Mouse (Mus musculus) kidney, embryonic 16.5 days (tissue): Measurements from ENCODE around the gene Hcn2. TPM values are rescaled to one million over a fixed set of nuclear protein-coding genes. Genes with fewer than 3 reads are reported as not detected.
A peak's percentile ranks its signal among the peaks of the same experiment; 100 is the strongest.

ENCODE experiments used
- ATAC-seq: fragments of 200-750 bp; cut with Nextera tagmentation; 2 replicates; pipeline ENCODE4 v1.8.0; 2017; ENCODE audit warnings: moderate TSS enrichment; ENCODE audit not compliant: low FRiP score, low TSS enrichment
- H3K27ac ChIP-seq: fragments of 300-500 bp; sonication (generic); 2 replicates; pipeline ENCODE4 v1.5.1; 2014; ENCODE audit warnings: low read length
- H3K27me3 ChIP-seq: fragments of 300-500 bp; sonication (generic); 2 replicates; pipeline ENCODE4 v1.6.1; 2014; ENCODE audit warnings: low read length, control low read depth, mixed read lengths; ENCODE audit not compliant: insufficient read depth
- H3K36me3 ChIP-seq: fragments of 300-500 bp; sonication (generic); 2 replicates; pipeline ENCODE4 v1.6.1; 2014; ENCODE audit warnings: low read length, control low read depth, mixed read lengths; ENCODE audit not compliant: insufficient read depth
- H3K4me1 ChIP-seq: fragments of 300-500 bp; sonication (generic); 2 replicates; pipeline ENCODE4 v1.6.1; 2014; ENCODE audit warnings: low read length, control low read depth, mixed read lengths; ENCODE audit not compliant: insufficient read depth
- H3K4me2 ChIP-seq: fragments of 300-500 bp; sonication (generic); replicated peaks from 2 replicates; pipeline ENCODE4 v1.6.1; 2014; ENCODE audit warnings: low read depth, low read length
- H3K4me3 ChIP-seq: fragments of 300-500 bp; sonication (generic); 2 replicates; pipeline ENCODE4 v1.5.1; 2014; ENCODE audit warnings: mild to moderate bottlenecking, low read length
- H3K9ac ChIP-seq: fragments of 300-500 bp; sonication (generic); replicated peaks from 2 replicates; pipeline ENCODE4 v1.6.1; 2014; ENCODE audit warnings: low read length
- H3K9me3 ChIP-seq: fragments of 300-500 bp; sonication (generic); 2 replicates; pipeline ENCODE4 v1.6.1; 2016; ENCODE audit warnings: low read length, control low read depth
- WGBS: fragments of 180-500 bp; shearing (Covaris S2); extraction: QIAGEN DNeasy Blood & Tissue Kit; methylation state at CpG from one replicate; pipeline ENCODE4 v1.1.7; 2014; 5-methylcytosine and 5-hydroxymethylcytosine counted together
- polyA plus RNA-seq: library from polyadenylated mRNA; unstranded; fragments of >200 nt; fragmentation: Nextera tagmentation; extraction: Ambion mirVana; gene quantifications from 2 replicates; pipeline ENCODE4 v1.2.1, GENCODE M21; 2015

Hcn2 gene
- polyA plus RNA-seq, 1 experiment from 2014 or later, result 0.05 TPM

GRCm38 (mm10) chr10:79675346-79676035 lies 40.9 kb upstream of the Hcn2 start:
- Histone ChIP-seq H3K4me3 (no peak overlapping the region), H3K27me3 (no peaks in the 10 kb centered on the region), H3K9me3 (no peaks in the 10 kb centered on the region), H3K4me1 (peaks cover 17% of the 10 kb centered on the region), H3K4me2 (no peak overlapping the region), H3K27ac (no peak overlapping the region), H3K9ac (no peak overlapping the region), H3K36me3 (peaks cover 18% of the 10 kb centered on the region)
- no peak for ATAC-seq
- 70% methylated on average over 44 of the region's 44 CpGs for WGBS

GRCm38 (mm10) chr10:79680606-79681495 lies 35.6 kb upstream of the Hcn2 start:
- Histone ChIP-seq H3K9me3 (no peaks in the 10 kb centered on the region), H3K4me1 (peaks cover 24% of the 10 kb centered on the region), H3K9ac (peak overlapping the region; percentile 53), H3K27me3 (no peaks in the 10 kb centered on the region), H3K4me2 (peak overlapping the region; percentile 64), H3K36me3 (peaks cover 19% of the 10 kb centered on the region), H3K4me3 (peak overlapping the region; percentile 94), H3K27ac (peak overlapping the region; percentile 69)
- ATAC-seq, result peak; percentile 16
- WGBS, result 25% methylated on average over 11 of the region's 11 CpGs

- ATAC-seq, result peak; percentile 95
- Histone ChIP-seq H3K27ac (peak within 1 kb of the TSS; percentile 81), H3K4me1 (peaks cover 24% of the 10 kb centered on the region), H3K9ac (peak within 1 kb of the TSS; percentile 84), H3K4me3 (peak within 1 kb of the TSS; percentile 94), H3K27me3 (no peaks in the 10 kb centered on the region), H3K36me3 (peaks cover 26% of the 10 kb centered on the region), H3K4me2 (peak within 1 kb of the TSS; percentile 89), H3K9me3 (no peaks in the 10 kb centered on the region)
- under 1% methylated on average over 76 of the region's 84 CpGs for WGBS
These were observed 34.7 kb upstream of the Hcn2 start, which contains the start of gene Cdc34 for GRCm38 (mm10) chr10:79681591-79682245. Gene Cdc34 (plus strand): TSS chr10:79682195.

GRCm38 (mm10) chr10:79682551-79682915 lies 33.9 kb upstream of the Hcn2 start:
- Histone ChIP-seq H3K4me2 (peak overlapping the region; percentile 89), H3K4me3 (peak overlapping the region; percentile 94), H3K4me1 (peaks cover 24% of the 10 kb centered on the region), H3K27ac (peak overlapping the region; percentile 81), H3K36me3 (peaks cover 35% of the 10 kb centered on the region), H3K9ac (peak overlapping the region; percentile 84), H3K9me3 (no peaks in the 10 kb centered on the region), H3K27me3 (no peaks in the 10 kb centered on the region)
- WGBS, result 1% methylated on average over 10 of the region's 10 CpGs
- peak; percentile 4; the same call in 1 of the 2 replicates for ATAC-seq

GRCm38 (mm10) chr10:79682916-79683582 lies 33.4 kb upstream of the Hcn2 start:
- Histone ChIP-seq H3K27ac (peak overlapping the region; percentile 81), H3K4me3 (peak overlapping the region; percentile 94), H3K9me3 (no peaks in the 10 kb centered on the region), H3K27me3 (no peaks in the 10 kb centered on the region), H3K4me2 (peak overlapping the region; percentile 89), H3K4me1 (peaks cover 24% of the 10 kb centered on the region), H3K36me3 (peaks cover 40% of the 10 kb centered on the region), H3K9ac (peak overlapping the region; percentile 84)
- WGBS, result 3% methylated on average over 10 of the region's 10 CpGs
- no peak for ATAC-seq

GRCm38 (mm10) chr10:79683726-79684640 lies 32.5 kb upstream of the Hcn2 start:
- Histone ChIP-seq H3K9ac (peak overlapping the region; percentile 84), H3K27me3 (no peaks in the 10 kb centered on the region), H3K36me3 (peaks cover 48% of the 10 kb centered on the region), H3K4me3 (peak overlapping the region; percentile 94), H3K4me1 (peaks cover 24% of the 10 kb centered on the region), H3K27ac (no peak overlapping the region), H3K4me2 (peak overlapping the region; percentile 89), H3K9me3 (no peaks in the 10 kb centered on the region)
- no peak for ATAC-seq
- 76% methylated on average over 6 of the region's 6 CpGs for WGBS

- no peak overlapping the region for H3K4me2 ChIP-seq
- no peak overlapping the region for H3K27ac ChIP-seq
- H3K27me3 ChIP-seq, result no peaks in the 10 kb centered on the region
- H3K36me3 ChIP-seq, result peaks cover 53% of the 10 kb centered on the region
- no peak overlapping the region for H3K9ac ChIP-seq
- ATAC-seq, result no peak
- no peaks in the 10 kb centered on the region for H3K9me3 ChIP-seq
- H3K4me1 ChIP-seq, result peaks cover 24% of the 10 kb centered on the region
- no peak overlapping the region for H3K4me3 ChIP-seq
- WGBS, result 93% methylated on average over 25 of the region's 25 CpGs
These were observed 31.4 kb upstream of the Hcn2 start for GRCm38 (mm10) chr10:79684770-79685600.

- no peak overlapping the region for H3K9ac ChIP-seq
- no peak overlapping the region for H3K4me3 ChIP-seq
- no peak overlapping the region for H3K4me2 ChIP-seq
- WGBS, result 92% methylated on average over 2 of the region's 2 CpGs
- no peaks in the 10 kb centered on the region for H3K27me3 ChIP-seq
- H3K9me3 ChIP-seq, result no peaks in the 10 kb centered on the region
- peaks cover 18% of the 10 kb centered on the region for H3K4me1 ChIP-seq
- H3K27ac ChIP-seq, result no peak overlapping the region
- peaks cover 53% of the 10 kb centered on the region for H3K36me3 ChIP-seq
- no peak for ATAC-seq
These were observed 30.2 kb upstream of the Hcn2 start for GRCm38 (mm10) chr10:79686219-79686618.
